Mouse (Mus musculus) ES-E14 (cell line): Measurements from ENCODE around the gene Kndc1.

ENCODE experiments used
- HCFC1 ChIP-seq: IDR thresholded peaks from 2 replicates; pipeline ENCODE4 v1.6.1; 2012; ENCODE audit warnings: low read length, inconsistent platforms, borderline replicate concordance; ENCODE audit not compliant: insufficient read depth
- ZC3H11A ChIP-seq: IDR thresholded peaks from 2 replicates; pipeline ENCODE4 v1.6.1; 2012; ENCODE audit warnings: low read depth, mild to moderate bottlenecking, inconsistent platforms, low read length, borderline replicate concordance
- ZNF384 ChIP-seq: IDR thresholded peaks from 2 replicates; pipeline ENCODE4 v1.6.1; 2012; ENCODE audit warnings: low read depth, low read length, inconsistent platforms

DNA sequence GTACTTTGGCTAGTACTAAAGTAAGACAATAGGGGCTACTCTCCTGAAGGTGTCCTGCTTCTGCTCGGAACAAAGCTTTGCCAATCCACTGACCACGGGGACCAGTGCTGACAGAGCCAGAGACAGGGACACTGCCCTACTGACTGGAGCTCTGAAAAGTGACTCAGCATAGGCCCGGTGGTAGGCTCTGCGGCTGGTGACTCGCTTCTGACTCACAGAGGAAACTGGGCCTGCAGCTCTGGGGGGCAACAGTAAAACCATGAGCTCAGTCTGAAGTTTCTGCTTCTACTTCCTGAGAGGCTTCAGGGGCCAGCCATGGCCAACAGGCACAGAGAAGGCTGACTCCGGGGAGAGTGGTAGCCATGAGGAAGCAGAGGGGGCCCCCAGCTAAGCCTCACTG is 76.9 kb downstream of the Kndc1 start:
- TF ChIP-seq ZC3H11A (no peak), ZNF384 (no peak), HCFC1 (no peak)
